Mouse (Mus musculus): ENCODE data around the gene Atrnl1.

Gene Atrnl1

GRCm38 (mm10) chr19:57610476-57611261, at the start of gene Atrnl1:
Gene Atrnl1 (plus strand): TSS chr19:57611034.
- DNase-seq (ENCODE audit: low spot score): peak; percentile 87

DNA sequence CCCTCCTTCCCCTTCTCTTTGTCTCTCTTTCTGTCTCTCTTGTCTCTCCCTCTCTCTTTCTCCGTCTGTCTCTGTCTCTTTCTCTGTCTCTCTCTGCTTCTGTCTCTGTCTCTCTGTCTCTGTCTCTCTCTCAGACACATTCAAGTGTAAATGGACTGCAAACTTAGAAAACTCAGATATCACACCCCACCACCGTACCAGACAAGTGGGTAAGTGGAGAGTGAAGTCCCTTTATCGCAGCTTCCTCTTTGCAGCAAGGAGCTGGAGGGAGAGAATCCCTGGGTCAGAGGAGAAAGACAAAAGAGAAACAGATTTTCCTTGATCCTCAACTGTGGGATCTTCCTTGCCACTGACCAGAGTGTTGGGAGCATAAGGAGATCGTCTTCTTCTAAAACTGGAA, 49.3 kb upstream of the Atrnl1 start:
- no peak for DNase-seq (ENCODE audit: low spot score)

- DNase-seq (ENCODE audit: low spot score): no peak
Observed at GRCm38 (mm10) chr19:57569040-57569439, 41.8 kb upstream of the Atrnl1 start.

- DNase-seq (ENCODE audit: low spot score): no peak
Observed at GRCm38 (mm10) chr19:57572360-57573237, 38.2 kb upstream of the Atrnl1 start.

GRCm38 (mm10) chr19:57573470-57573869, 37.4 kb upstream of the Atrnl1 start:
- no peak for DNase-seq (ENCODE audit: low spot score)

DNA sequence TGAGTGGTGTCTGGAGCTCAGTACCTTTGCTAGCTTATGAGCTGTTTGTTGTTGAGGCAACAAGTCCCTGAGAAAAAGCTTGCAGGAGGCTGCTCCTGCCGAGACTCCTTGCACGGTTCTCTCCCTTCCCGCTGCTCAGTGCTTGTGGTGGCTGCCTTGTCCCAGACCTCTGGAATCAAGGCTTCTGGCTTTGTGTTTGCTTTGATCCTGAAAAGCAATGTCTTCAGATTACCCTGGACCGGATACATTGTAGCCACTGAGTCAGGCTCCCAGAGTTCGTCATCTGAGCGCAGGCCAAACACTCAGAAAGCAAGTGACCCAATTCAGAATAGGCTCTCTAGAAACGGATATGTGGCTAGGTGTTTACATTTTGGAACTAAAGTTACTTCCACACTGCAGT, 35.8 kb upstream of the Atrnl1 start:
- DNase-seq (ENCODE audit: low spot score): no peak

DNA sequence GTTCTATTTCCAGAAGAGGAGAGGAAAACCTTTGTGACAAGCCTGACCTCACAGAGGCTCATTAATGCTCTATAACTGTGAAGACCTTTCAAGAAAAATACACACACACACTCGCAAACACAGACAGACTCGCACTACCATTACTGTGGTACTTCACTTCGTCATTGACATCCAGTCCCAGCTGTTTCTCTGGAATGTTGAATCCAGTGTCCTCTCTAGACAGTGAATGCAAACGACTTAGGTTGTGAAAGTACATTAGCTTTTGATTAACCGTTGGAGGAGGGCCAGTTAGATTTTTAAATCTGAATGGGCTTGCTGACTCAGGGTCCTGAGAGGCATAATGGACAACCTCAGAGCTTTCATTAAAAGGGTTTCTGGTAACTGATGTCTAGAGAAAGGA, 34.0 kb upstream of the Atrnl1 start:
- DNase-seq (ENCODE audit: low spot score): no peak

DNA sequence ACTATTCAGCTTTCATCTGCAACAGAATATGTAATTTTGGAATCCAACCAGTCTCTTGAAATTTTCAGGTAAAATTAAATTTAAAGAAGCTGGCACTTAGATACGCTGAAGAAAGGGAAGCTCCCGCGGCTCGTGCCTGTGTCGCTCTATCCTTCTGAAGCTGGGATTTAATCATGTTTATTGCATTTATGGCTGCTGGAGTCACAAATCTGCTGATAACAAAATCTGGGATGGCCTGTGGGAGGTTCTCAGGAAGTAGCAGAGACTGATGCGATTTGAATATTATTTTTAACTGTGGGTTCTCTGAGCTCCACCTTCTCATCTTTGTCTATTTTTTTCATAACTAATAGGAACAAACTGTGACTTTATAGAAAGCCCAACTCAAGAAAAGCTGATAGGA, 33.6 kb upstream of the Atrnl1 start:
- DNase-seq (ENCODE audit: low spot score): no peak

GRCm38 (mm10) chr19:57580962-57581361, 29.9 kb upstream of the Atrnl1 start:
- peak; percentile 25 for DNase-seq (ENCODE audit: low spot score)

GRCm38 (mm10) chr19:57585231-57585792, 25.5 kb upstream of the Atrnl1 start:
- DNase-seq (ENCODE audit: low spot score): no peak

DNA sequence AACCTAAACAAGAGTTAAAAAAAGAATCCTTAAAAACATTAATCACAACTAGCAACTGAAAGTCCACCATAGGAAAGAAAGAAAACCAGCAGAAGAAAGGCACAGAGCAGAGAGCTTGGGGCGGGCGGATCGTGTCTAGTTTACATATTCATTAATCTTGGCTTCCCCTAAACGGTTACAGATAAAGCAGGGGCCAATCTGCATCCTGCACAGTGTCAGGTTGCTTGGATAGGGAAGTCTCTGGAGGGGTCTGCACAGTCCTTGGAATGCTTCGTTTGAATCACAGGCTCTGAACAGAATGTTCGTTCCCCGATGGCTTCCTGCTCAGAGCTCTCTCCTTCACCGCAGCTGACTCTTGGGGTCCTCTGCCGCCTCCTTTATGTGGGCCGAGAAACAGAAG, 24.7 kb upstream of the Atrnl1 start:
- no peak for DNase-seq (ENCODE audit: low spot score)

- DNase-seq (ENCODE audit: low spot score): no peak
Observed at GRCm38 (mm10) chr19:57589516-57589915, 21.3 kb upstream of the Atrnl1 start.

DNA sequence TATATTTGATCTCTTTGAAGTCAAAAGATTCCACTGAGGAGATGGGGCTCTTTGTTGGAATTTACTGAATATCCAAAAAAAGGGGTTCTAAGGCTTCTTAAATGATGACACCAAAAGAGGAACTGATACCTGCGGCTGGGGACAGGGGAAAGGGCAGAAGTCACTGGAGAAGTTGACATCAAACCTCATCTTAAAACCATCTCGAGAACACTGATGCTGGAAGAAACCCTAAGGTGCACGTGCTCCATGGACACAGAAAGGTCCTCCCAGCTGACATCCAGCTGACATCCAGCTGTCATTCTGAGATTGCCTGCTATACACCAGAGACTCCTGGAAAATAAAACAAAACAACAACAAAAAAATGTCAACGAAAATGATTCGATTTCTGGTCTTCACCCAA, 19.9 kb upstream of the Atrnl1 start:
- no peak for DNase-seq (ENCODE audit: low spot score)

GRCm38 (mm10) chr19:57591631-57592030, 19.2 kb upstream of the Atrnl1 start:
- no peak for DNase-seq (ENCODE audit: low spot score)

DNA sequence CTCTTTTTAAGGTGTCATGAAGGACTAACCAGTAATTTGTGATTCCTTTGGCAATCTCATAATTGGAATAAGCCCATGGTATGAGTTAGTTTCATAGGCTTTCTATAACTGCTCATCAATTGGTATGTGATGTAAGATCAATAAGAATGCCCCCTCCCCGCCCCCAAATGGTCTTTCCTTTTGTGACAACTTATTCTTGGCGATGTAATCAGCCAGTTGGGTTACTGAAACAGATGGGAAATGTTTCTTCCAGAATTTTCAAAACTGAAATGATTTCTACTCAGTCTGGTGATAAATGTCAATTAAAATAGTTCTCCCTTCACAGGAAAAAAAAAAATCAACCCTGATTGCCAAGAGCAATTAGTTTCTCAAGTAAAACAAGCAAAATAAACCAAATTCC, 18.5 kb upstream of the Atrnl1 start:
- DNase-seq (ENCODE audit: low spot score): no peak

GRCm38 (mm10) chr19:57599126-57599525, 11.7 kb upstream of the Atrnl1 start:
- DNase-seq (ENCODE audit: low spot score): no peak

- DNase-seq (ENCODE audit: low spot score): no peak
Observed at GRCm38 (mm10) chr19:57600233-57600929, 10.5 kb upstream of the Atrnl1 start.

- no peak for DNase-seq (ENCODE audit: low spot score)
Observed at GRCm38 (mm10) chr19:57600930-57601328, 9.9 kb upstream of the Atrnl1 start.

DNA sequence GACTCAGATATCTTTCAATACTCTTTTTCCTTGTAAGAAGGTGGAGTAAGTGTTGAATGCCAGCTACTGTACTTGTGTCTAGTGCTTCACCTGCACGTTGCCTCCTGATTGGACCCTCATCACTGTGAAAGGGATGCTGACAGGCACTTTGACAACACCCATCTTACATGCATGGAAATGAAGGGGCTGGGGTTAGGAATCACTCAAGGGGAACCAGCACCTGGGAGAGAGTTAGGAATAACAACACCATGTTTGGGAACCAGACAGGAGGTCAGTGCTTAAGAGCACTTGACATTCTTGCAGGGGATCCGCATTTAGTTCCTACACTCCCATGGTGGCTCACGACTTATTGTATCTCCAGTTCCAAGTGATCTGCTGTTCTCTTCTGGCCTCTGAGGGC, 7.2 kb upstream of the Atrnl1 start:
- no peak for DNase-seq (ENCODE audit: low spot score)

- DNase-seq (ENCODE audit: low spot score): no peak
Observed at GRCm38 (mm10) chr19:57605941-57606340, 4.9 kb upstream of the Atrnl1 start.

DNA sequence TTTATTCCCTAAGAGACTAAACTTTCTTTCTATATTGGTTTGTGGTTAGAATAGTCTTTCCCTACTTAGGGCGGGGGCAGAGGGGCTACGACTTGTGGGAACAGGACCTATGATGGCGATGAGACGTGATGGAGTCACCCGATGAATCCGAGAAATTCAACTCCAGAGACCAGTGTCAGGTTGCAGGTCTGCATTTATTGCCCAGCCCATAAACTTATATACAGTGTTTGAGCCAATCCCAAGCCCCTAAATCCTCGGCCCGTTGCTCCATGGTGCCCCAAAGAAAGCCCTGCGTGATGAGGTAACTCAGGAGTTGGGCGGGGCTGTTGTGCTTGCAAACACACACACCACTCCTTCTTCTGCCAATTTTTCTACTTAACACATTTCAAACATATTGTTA, 4.5 kb upstream of the Atrnl1 start:
- no peak for DNase-seq (ENCODE audit: low spot score)

GRCm38 (mm10) chr19:57609361-57610057, 1.3 kb upstream of the Atrnl1 start:
- DNase-seq (ENCODE audit: low spot score): peak; percentile 44
